Mouse (Mus musculus): ENCODE measurements around the gene Cemip2. TPM values are rescaled to one million over a fixed set of nuclear protein-coding genes. Genes with fewer than 3 reads are reported as not detected.

The Cemip2 gene
- polyA plus RNA-seq, 1 experiment from 2014 or later, result 77.2 TPM

DNA sequence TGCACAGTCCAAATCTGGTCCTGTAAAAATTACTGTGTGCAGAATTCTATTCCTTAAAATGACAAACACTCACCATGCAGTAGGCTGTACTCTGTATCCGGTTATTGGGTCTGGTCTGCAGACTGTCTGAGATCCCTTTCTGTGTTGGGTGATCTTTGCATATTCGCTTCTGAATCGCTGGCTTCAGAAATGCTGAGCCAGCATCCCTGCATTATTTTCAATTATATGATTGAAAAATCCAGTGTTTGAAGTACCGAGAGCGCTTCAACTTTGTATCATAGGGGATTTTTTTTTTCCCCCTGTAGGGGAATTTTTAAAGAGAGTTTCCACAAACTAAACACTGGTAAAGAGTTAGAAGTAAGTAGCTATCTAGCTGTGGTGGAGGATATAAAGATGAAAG lies 32.0 kb downstream of the Cemip2 start:
- H3K36me3 ChIP-seq (ENCODE audit: control insufficient read depth, insufficient read depth, low read length), result peaks cover 33% of the 10 kb centered on the region
- H3K4me2 ChIP-seq (ENCODE audit: low read depth, low read length, severe bottlenecking), result no peak overlapping the region
- no peaks in the 10 kb centered on the region for H3K4me1 ChIP-seq (replicated peaks; ENCODE audit: control insufficient read depth, insufficient read depth, low read length)

DNA sequence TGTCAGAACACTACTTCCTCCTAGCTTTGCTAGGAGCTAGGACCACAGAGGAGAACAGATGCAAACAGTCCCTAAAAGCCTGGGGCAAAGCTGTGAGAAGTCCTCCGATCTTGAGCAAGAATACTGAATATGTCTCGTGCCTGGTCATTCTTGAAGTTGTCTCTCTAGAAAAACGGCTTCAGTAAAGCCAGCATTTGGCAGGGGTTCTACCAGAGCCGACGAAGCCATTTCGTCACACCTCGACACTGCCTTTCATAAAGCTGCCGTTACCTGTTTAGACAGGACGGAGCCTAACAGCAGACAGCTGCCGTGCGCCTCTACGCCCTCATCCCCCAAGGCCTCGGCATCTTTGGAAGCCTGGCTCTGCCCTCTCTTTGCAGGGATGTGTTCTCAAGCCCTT lies 35.4 kb downstream of the Cemip2 start:
- Histone ChIP-seq H3K27me3 (ENCODE audit: control insufficient read depth, insufficient read depth, low read length) (no peaks in the 10 kb centered on the region), H3K27ac (ENCODE audit: low read depth, low read length) (no peak overlapping the region), H3K4me2 (ENCODE audit: low read depth, low read length, severe bottlenecking) (no peak overlapping the region), H3K9me3 (ENCODE audit: control insufficient read depth, low read length) (no peaks in the 10 kb centered on the region), H3K36me3 (ENCODE audit: control insufficient read depth, insufficient read depth, low read length) (peaks cover 17% of the 10 kb centered on the region), H3K4me3 (ENCODE audit: low read depth, low read length) (no peak overlapping the region), H3K4me1 (replicated peaks; ENCODE audit: control insufficient read depth, insufficient read depth, low read length) (no peaks in the 10 kb centered on the region), H3K9ac (ENCODE audit: low read length) (no peak overlapping the region)
- DNase-seq (ENCODE audit: low spot score), result no peak
- ATAC-seq (replicated peaks; ENCODE audit: low FRiP score), result no peak
- 94% methylated on average over 13 of the region's 13 CpGs for WGBS

More for the DNA sequence above, 32.0 kb downstream of the Cemip2 start:
- Histone ChIP-seq H3K27ac (ENCODE audit: low read depth, low read length) (no peak overlapping the region), H3K9me3 (ENCODE audit: control insufficient read depth, low read length) (no peaks in the 10 kb centered on the region), H3K9ac (ENCODE audit: low read length) (no peak overlapping the region), H3K27me3 (ENCODE audit: control insufficient read depth, insufficient read depth, low read length) (no peaks in the 10 kb centered on the region), H3K4me3 (ENCODE audit: low read depth, low read length) (no peak overlapping the region)
- DNase-seq (ENCODE audit: low spot score), result no peak
- 94% methylated on average over 5 of the region's 5 CpGs for WGBS
- ATAC-seq (replicated peaks; ENCODE audit: low FRiP score), result no peak

DNA sequence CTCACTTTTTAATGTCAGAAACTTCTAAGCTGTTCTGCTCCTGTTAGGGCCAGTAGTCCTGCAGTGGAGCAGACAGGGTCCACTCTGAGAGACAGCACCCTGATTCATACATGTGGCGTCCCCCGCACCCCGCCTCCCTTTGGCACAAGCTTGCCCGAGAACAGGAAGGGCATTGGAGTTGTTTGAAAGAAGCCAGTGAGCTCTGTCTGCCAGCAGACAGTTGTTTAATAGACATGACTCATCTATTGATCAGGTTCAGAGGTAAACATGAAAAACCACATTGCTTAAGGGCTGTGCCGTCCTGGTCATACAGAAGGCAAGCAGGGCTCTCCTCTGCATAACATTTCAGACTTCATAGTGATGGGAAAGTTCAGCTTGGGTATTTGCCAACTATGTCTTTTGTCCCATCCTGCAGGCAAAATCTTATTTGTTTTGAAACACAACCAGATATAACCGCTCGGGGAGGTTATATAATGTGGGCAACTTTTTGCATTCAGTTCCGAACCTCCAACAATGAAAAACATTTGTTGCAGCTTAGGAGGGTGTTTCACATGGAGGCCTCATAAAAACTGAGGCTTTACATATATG lies 36.4 kb downstream of the Cemip2 start:
- Histone ChIP-seq H3K36me3 (ENCODE audit: control insufficient read depth, insufficient read depth, low read length) (peaks cover 10% of the 10 kb centered on the region; the same call in 1 of the 2 replicates), H3K9ac (ENCODE audit: low read length) (no peak overlapping the region), H3K4me1 (replicated peaks; ENCODE audit: control insufficient read depth, insufficient read depth, low read length) (no peaks in the 10 kb centered on the region), H3K4me2 (ENCODE audit: low read depth, low read length, severe bottlenecking) (no peak overlapping the region), H3K27me3 (ENCODE audit: control insufficient read depth, insufficient read depth, low read length) (no peaks in the 10 kb centered on the region), H3K27ac (ENCODE audit: low read depth, low read length) (no peak overlapping the region), H3K4me3 (ENCODE audit: low read depth, low read length) (no peak overlapping the region), H3K9me3 (ENCODE audit: control insufficient read depth, low read length) (no peaks in the 10 kb centered on the region)
- WGBS, result 92% methylated on average over 8 of the region's 8 CpGs
- no peak for ATAC-seq (replicated peaks; ENCODE audit: low FRiP score)
- no peak for DNase-seq (ENCODE audit: low spot score)

DNA sequence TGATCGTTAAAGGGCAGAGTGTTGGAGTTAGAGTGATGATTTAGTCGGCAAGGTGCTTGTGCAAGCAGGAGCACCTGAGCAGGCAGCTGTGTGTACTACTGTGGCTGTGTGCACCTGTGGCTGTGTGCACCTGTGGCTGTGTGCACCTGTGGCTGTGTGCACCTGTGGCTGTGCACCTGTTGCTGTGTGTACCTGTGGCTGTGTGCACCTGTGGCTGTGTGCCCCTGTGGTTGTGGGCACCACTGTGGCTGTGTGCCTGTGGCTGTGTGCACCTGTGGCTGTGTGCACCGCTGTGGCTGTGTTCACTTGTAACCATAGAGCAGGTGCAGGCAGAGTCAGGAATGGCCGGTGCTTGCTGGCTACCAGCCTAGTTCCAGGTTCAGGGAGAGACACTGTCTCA lies 38.1 kb downstream of the Cemip2 start:
- no peak for ATAC-seq (replicated peaks; ENCODE audit: low FRiP score)
- no peak overlapping the region for H3K9ac ChIP-seq (ENCODE audit: low read length)

DNA sequence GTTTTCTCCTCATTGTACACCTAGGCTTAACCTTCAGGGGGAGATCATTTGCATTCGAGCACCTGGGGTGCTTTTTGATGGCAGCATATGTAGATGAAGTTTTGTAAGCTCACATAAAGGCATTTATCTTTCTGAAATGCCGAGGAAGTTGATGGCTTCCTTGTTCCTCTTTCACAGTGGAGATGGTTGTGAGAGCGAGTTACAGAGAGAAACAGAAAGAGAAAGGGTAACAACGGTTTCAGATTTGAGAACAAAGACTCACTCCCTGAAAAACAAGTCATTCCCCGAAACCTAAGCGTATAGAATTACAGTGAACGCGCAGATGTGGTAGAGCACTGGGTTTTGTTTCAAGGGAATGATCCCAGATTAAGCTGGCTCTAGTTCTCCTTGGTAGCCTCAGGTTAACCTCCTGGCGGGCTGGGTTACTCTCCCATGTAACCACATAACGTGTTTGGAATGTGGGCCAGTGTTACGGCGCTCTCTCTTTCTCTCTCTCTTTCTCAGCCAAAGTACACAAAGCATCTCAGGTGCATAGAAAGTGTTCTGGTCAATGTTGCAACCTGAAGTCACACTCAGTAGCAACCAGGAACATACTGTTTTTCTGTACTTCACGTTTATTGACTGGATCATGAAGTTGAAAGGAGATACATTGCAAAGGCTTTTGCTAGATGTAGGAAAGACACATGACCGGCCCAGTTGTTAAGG lies 40.0 kb downstream of the Cemip2 start:
- no peak overlapping the region for H3K27ac ChIP-seq (ENCODE audit: low read depth, low read length)
- no peak overlapping the region for H3K9ac ChIP-seq (ENCODE audit: low read length)
- 87% methylated on average over 14 of the region's 14 CpGs for WGBS
- no peak overlapping the region for H3K4me3 ChIP-seq (ENCODE audit: low read depth, low read length)
- H3K36me3 ChIP-seq (ENCODE audit: control insufficient read depth, insufficient read depth, low read length), result peaks cover 4% of the 10 kb centered on the region; the same call in 1 of the 2 replicates
- H3K4me2 ChIP-seq (ENCODE audit: low read depth, low read length, severe bottlenecking), result no peak overlapping the region
- no peaks in the 10 kb centered on the region for H3K4me1 ChIP-seq (replicated peaks; ENCODE audit: control insufficient read depth, insufficient read depth, low read length)
- ATAC-seq (replicated peaks; ENCODE audit: low FRiP score), result no peak
- no peaks in the 10 kb centered on the region for H3K9me3 ChIP-seq (ENCODE audit: control insufficient read depth, low read length)
- no peaks in the 10 kb centered on the region for H3K27me3 ChIP-seq (ENCODE audit: control insufficient read depth, insufficient read depth, low read length)
- DNase-seq (ENCODE audit: low spot score), result no peak

More for the DNA sequence above, 38.1 kb downstream of the Cemip2 start:
- no peaks in the 10 kb centered on the region for H3K4me1 ChIP-seq (replicated peaks; ENCODE audit: control insufficient read depth, insufficient read depth, low read length)
- no peak for DNase-seq (ENCODE audit: low spot score)
- H3K27me3 ChIP-seq (ENCODE audit: control insufficient read depth, insufficient read depth, low read length), result no peaks in the 10 kb centered on the region
- H3K4me2 ChIP-seq (ENCODE audit: low read depth, low read length, severe bottlenecking), result no peak overlapping the region
- 96% methylated on average over 4 of the region's 4 CpGs for WGBS
- H3K27ac ChIP-seq (ENCODE audit: low read depth, low read length), result no peak overlapping the region
- no peaks in the 10 kb centered on the region for H3K9me3 ChIP-seq (ENCODE audit: control insufficient read depth, low read length)
- H3K36me3 ChIP-seq (ENCODE audit: control insufficient read depth, insufficient read depth, low read length), result peaks cover 10% of the 10 kb centered on the region; the same call in 1 of the 2 replicates
- no peak overlapping the region for H3K4me3 ChIP-seq (ENCODE audit: low read depth, low read length)

DNA sequence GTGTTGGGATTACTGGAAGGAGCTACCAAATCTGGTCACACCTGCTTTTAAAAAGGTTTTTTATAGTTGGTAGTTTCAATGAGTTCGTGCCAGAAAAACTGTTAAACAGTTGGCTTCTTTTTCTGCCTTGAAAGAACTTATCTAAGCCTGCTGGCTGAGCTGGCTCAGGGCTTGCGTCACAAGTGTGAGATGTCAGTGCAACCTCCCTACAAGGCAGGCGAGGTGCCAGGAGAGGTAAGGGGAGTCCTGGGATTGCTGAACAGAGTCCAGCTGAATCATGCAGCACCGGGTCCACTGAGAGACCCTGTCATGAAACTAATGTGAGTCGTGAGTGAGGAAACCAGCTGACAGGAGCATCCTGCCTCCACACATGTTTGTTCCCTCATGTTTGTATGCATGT lies 41.4 kb downstream of the Cemip2 start:
- no peak overlapping the region for H3K4me2 ChIP-seq (ENCODE audit: low read depth, low read length, severe bottlenecking)
- no peaks in the 10 kb centered on the region for H3K9me3 ChIP-seq (ENCODE audit: control insufficient read depth, low read length)
- H3K9ac ChIP-seq (ENCODE audit: low read length), result no peak overlapping the region
- H3K27me3 ChIP-seq (ENCODE audit: control insufficient read depth, insufficient read depth, low read length), result no peaks in the 10 kb centered on the region
- WGBS, result 90% methylated on average over 5 of the region's 5 CpGs
- H3K27ac ChIP-seq (ENCODE audit: low read depth, low read length), result no peak overlapping the region
- DNase-seq (ENCODE audit: low spot score) (no peak), ATAC-seq (replicated peaks; ENCODE audit: low FRiP score) (no peak)
- H3K4me3 ChIP-seq (ENCODE audit: low read depth, low read length), result no peak overlapping the region
- peaks cover 6% of the 10 kb centered on the region; the same call in 1 of the 2 replicates for H3K36me3 ChIP-seq (ENCODE audit: control insufficient read depth, insufficient read depth, low read length)
- H3K4me1 ChIP-seq (replicated peaks; ENCODE audit: control insufficient read depth, insufficient read depth, low read length), result no peaks in the 10 kb centered on the region

DNA sequence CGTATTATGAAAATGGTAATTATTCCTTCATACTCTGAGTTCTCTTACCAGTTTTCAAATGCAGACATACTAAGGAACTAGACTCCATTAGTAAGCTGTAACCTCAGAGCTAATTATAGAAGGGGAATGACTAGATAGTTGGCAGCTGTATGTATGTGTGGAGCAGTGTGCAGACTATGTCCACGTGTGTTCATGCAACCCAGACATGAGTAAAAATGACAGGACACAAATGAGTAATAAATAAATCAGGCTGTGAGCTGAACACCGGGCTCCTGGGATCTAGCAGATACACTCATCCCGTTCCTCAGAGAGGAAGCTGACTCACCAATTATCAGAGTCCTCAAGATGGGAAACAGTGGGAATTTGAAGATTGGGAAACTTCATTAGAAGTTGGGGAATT lies 42.0 kb downstream of the Cemip2 start:
- ATAC-seq (replicated peaks; ENCODE audit: low FRiP score) (no peak), DNase-seq (ENCODE audit: low spot score) (no peak)
- no peak overlapping the region for H3K4me2 ChIP-seq (ENCODE audit: low read depth, low read length, severe bottlenecking)
- no peak overlapping the region for H3K27ac ChIP-seq (ENCODE audit: low read depth, low read length)
- no peaks in the 10 kb centered on the region for H3K9me3 ChIP-seq (ENCODE audit: control insufficient read depth, low read length)
- no peaks in the 10 kb centered on the region for H3K4me1 ChIP-seq (replicated peaks; ENCODE audit: control insufficient read depth, insufficient read depth, low read length)
- H3K27me3 ChIP-seq (ENCODE audit: control insufficient read depth, insufficient read depth, low read length), result no peaks in the 10 kb centered on the region
- WGBS, result 87% methylated on average over 4 of the region's 4 CpGs
- H3K36me3 ChIP-seq (ENCODE audit: control insufficient read depth, insufficient read depth, low read length), result peaks cover 6% of the 10 kb centered on the region; the same call in 1 of the 2 replicates
- H3K9ac ChIP-seq (ENCODE audit: low read length), result no peak overlapping the region
- H3K4me3 ChIP-seq (ENCODE audit: low read depth, low read length), result no peak overlapping the region

DNA sequence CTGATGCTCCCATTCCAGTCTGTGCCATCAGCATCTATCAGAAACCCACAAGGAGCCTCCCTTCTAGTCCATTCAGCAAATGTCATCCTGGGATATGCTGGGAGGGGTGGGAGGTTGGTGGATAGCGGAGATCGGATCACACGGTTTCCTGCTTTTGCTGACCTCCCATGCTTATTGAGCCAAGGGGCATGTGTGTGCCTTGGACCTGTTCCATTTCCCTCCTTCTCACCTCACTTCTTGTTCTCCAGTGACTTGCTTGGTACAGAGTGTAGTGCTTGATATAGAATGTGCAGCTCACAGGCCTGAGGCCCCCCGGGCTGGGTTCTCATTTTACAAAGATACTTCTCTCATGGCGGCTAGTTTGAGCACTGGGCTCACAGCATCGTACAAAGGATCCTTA lies 43.7 kb downstream of the Cemip2 start:
- Histone ChIP-seq H3K9ac (ENCODE audit: low read length) (no peak overlapping the region), H3K9me3 (ENCODE audit: control insufficient read depth, low read length) (no peaks in the 10 kb centered on the region), H3K4me2 (ENCODE audit: low read depth, low read length, severe bottlenecking) (no peak overlapping the region), H3K27me3 (ENCODE audit: control insufficient read depth, insufficient read depth, low read length) (no peaks in the 10 kb centered on the region), H3K27ac (ENCODE audit: low read depth, low read length) (no peak overlapping the region), H3K4me3 (ENCODE audit: low read depth, low read length) (no peak overlapping the region), H3K36me3 (ENCODE audit: control insufficient read depth, insufficient read depth, low read length) (peaks cover 4% of the 10 kb centered on the region; the same call in 1 of the 2 replicates), H3K4me1 (replicated peaks; ENCODE audit: control insufficient read depth, insufficient read depth, low read length) (no peaks in the 10 kb centered on the region)
- DNase-seq (ENCODE audit: low spot score) (no peak), ATAC-seq (replicated peaks; ENCODE audit: low FRiP score) (no peak)
- 88% methylated on average over 6 of the region's 6 CpGs for WGBS

DNA sequence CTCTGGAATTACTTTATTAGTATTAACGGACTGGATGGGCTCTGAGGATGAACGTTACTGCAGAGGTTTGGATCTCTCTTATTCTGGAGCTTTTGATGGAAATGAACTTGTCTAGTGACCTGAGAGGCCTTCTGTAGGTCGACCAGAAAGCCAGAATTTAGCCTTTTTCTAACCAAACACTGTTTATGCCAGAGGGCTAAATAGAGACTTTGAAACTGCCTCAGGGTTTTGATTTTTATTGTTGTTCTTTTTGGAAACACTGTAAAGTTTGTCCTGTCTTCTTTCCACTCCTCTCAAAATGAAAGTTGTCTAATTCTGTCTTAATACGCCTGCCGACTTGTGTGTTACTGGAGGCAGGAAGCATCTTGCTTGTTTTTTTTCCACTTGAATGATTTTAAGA lies 46.0 kb downstream of the Cemip2 start:
- Histone ChIP-seq H3K36me3 (ENCODE audit: control insufficient read depth, insufficient read depth, low read length) (peaks cover 4% of the 10 kb centered on the region; the same call in 1 of the 2 replicates), H3K4me3 (ENCODE audit: low read depth, low read length) (no peak overlapping the region), H3K9ac (ENCODE audit: low read length) (no peak overlapping the region), H3K27ac (ENCODE audit: low read depth, low read length) (no peak overlapping the region), H3K9me3 (ENCODE audit: control insufficient read depth, low read length) (no peaks in the 10 kb centered on the region), H3K27me3 (ENCODE audit: control insufficient read depth, insufficient read depth, low read length) (no peaks in the 10 kb centered on the region), H3K4me2 (ENCODE audit: low read depth, low read length, severe bottlenecking) (no peak overlapping the region), H3K4me1 (replicated peaks; ENCODE audit: control insufficient read depth, insufficient read depth, low read length) (no peaks in the 10 kb centered on the region)
- DNase-seq (ENCODE audit: low spot score) (no peak), ATAC-seq (replicated peaks; ENCODE audit: low FRiP score) (no peak)
- 88% methylated on average over 5 of the region's 5 CpGs for WGBS

Measured in forebrain, embryonic 11.5 days (tissue).